21 mouse cellular contexts compared by ENCODE assay signal in genomic region chr2:154190546-154191258, GRCm38 (mm10). TPM values are rescaled to one million over a fixed set of nuclear protein-coding genes. Genes with fewer than 3 reads are reported as not detected.
DNase-seq lines count a peak whose midpoint lies in the region; ATAC-seq and TF ChIP-seq lines count a peak whose summit lies in the region.
"Had no signal": no experiment of that assay in that cellular context is flagged by ENCODE, and none has a peak within 500 bp of the region (broad histone marks: within the 10 kb centered on the region; RNA-seq: fewer than 3 reads in every experiment).

Gene Bpifb1 (plus strand): TSS chr2:154190818.

- no peaks in the 10 kb centered on the region for H3K27me3 ChIP-seq in heart, embryonic 11.5 days (ENCODE audit: control insufficient read depth, insufficient read depth, low read length)
- H3K27me3 ChIP-seq in kidney, postnatal 0 days (ENCODE audit: insufficient read depth, low read length) = no peaks in the 10 kb centered on the region
- H3K27me3 ChIP-seq in lung, postnatal 0 days (replicated peaks; ENCODE audit: insufficient read depth, low read length) = no peaks in the 10 kb centered on the region
- no peaks in the 10 kb centered on the region for H3K27me3 ChIP-seq in stomach, embryonic 16.5 days (ENCODE audit: control insufficient read depth, insufficient read depth, low read length)
- H3K27me3 ChIP-seq: forebrain, embryonic 13.5 days; midbrain, embryonic 12.5 days had no signal

- no peak for TF ChIP-seq EP300 in lung, postnatal 0 days (IDR thresholded peaks at IDR 0.05)

- WGBS in heart, embryonic 11.5 days (ENCODE audit: insufficient replicate concordance) = 84% methylated on average over 11 of the region's 11 CpGs
- WGBS in kidney, postnatal 0 days = 82% methylated on average over 11 of the region's 11 CpGs
- 76% methylated on average over 11 of the region's 11 CpGs for WGBS in lung, postnatal 0 days
- 66% methylated on average over 11 of the region's 11 CpGs for WGBS in stomach, embryonic 16.5 days

- H3K4me3 ChIP-seq in heart, embryonic 11.5 days (ENCODE audit: low read depth, low read length) = no peak within 1 kb of the TSS
- no peak within 1 kb of the TSS for H3K4me3 ChIP-seq in kidney, postnatal 0 days (replicated peaks; ENCODE audit: low read depth, low read length)
- H3K4me3 ChIP-seq in lung, postnatal 0 days (ENCODE audit: low read depth, low read length) = no peak within 1 kb of the TSS
- H3K4me3 ChIP-seq in stomach, embryonic 16.5 days (replicated peaks; ENCODE audit: low read length) = peak within 1 kb of the TSS; percentile 28
- H3K4me3 ChIP-seq: forebrain, embryonic 13.5 days; heart, embryonic 10.5 days; midbrain, embryonic 12.5 days; myocyte had no signal

- no peak within 1 kb of the TSS for H3K27ac ChIP-seq in heart, embryonic 11.5 days (ENCODE audit: low read depth, low read length)
- H3K27ac ChIP-seq in kidney, postnatal 0 days = no peak within 1 kb of the TSS
- no peak within 1 kb of the TSS for H3K27ac ChIP-seq in lung, postnatal 0 days (ENCODE audit: low read length)
- peak within 1 kb of the TSS; percentile 74 for H3K27ac ChIP-seq in stomach, embryonic 16.5 days (ENCODE audit: low read length)
- H3K27ac ChIP-seq: forebrain, embryonic 13.5 days; hindbrain, embryonic 14.5 days; midbrain, embryonic 12.5 days had no signal

- H3K4me1 ChIP-seq in heart, embryonic 11.5 days (ENCODE audit: control insufficient read depth, insufficient read depth, low read length) = peaks cover 11% of the 10 kb centered on the region; the same call in 1 of the 2 replicates
- H3K4me1 ChIP-seq in kidney, postnatal 0 days (replicated peaks; ENCODE audit: insufficient read depth, low read length) = no peaks in the 10 kb centered on the region
- no peaks in the 10 kb centered on the region for H3K4me1 ChIP-seq in lung, postnatal 0 days (ENCODE audit: insufficient read depth, low read depth, low read length)
- no peaks in the 10 kb centered on the region for H3K4me1 ChIP-seq in stomach, embryonic 16.5 days (ENCODE audit: control insufficient read depth, insufficient read depth, low read length)
- H3K4me1 ChIP-seq: forebrain, embryonic 13.5 days; midbrain, embryonic 12.5 days had no signal

- no peak within 1 kb of the TSS for H3K4me2 ChIP-seq in heart, embryonic 11.5 days
- H3K4me2 ChIP-seq in kidney, postnatal 0 days (ENCODE audit: low read length) = no peak within 1 kb of the TSS
- H3K4me2 ChIP-seq in lung, postnatal 0 days (replicated peaks; ENCODE audit: low read depth, low read length) = no peak within 1 kb of the TSS
- H3K4me2 ChIP-seq in stomach, embryonic 16.5 days (ENCODE audit: low read depth, low read length) = peak within 1 kb of the TSS; percentile 22; the same call in 1 of the 2 replicates
- H3K4me2 ChIP-seq: forebrain, embryonic 13.5 days; hindbrain, embryonic 14.5 days; midbrain, embryonic 12.5 days had no signal

- H3K9ac ChIP-seq in heart, embryonic 11.5 days (ENCODE audit: low read depth, low read length) = no peak within 1 kb of the TSS
- no peak within 1 kb of the TSS for H3K9ac ChIP-seq in kidney, postnatal 0 days (ENCODE audit: low read depth, low read length)
- no peak within 1 kb of the TSS for H3K9ac ChIP-seq in lung, postnatal 0 days (replicated peaks; ENCODE audit: low read depth)
- H3K9ac ChIP-seq in stomach, embryonic 16.5 days (ENCODE audit: low read length) = 0 out of 2 replicates have a peak within 1 kb of the TSS, but pooled peaks have one; percentile 16
- H3K9ac ChIP-seq: forebrain, embryonic 13.5 days; hindbrain, embryonic 14.5 days; midbrain, embryonic 12.5 days had no signal

- peak; percentile 49 for TF ChIP-seq CTCF in kidney, postnatal 0 days (IDR thresholded peaks at IDR 0.05; ENCODE audit: low read depth)
- peak; percentile 45 for TF ChIP-seq CTCF in lung, postnatal 0 days (IDR thresholded peaks at IDR 0.05)

- no peaks in the 10 kb centered on the region for H3K36me3 ChIP-seq in heart, embryonic 11.5 days (ENCODE audit: control insufficient read depth, insufficient read depth, low read length)
- no peaks in the 10 kb centered on the region for H3K36me3 ChIP-seq in kidney, postnatal 0 days (ENCODE audit: insufficient read depth, low read length)
- H3K36me3 ChIP-seq in lung, postnatal 0 days (ENCODE audit: insufficient read depth, low read length) = no peaks in the 10 kb centered on the region
- H3K36me3 ChIP-seq in stomach, embryonic 16.5 days (ENCODE audit: control insufficient read depth, insufficient read depth, low read length) = no peaks in the 10 kb centered on the region
- H3K36me3 ChIP-seq: heart, embryonic 10.5 days; midbrain, embryonic 12.5 days had no signal

- ATAC-seq in heart, embryonic 11.5 days (replicated peaks; ENCODE audit: insufficient number of reproducible peaks, low FRiP score, low TSS enrichment) = no peak
- no peak for ATAC-seq in kidney, postnatal 0 days (replicated peaks; ENCODE audit: low FRiP score, low read depth)
- no peak for ATAC-seq in lung, postnatal 0 days
- ATAC-seq in stomach, embryonic 16.5 days (ENCODE audit: insufficient read depth, low FRiP score) = peak; percentile 74
- ATAC-seq: forebrain, embryonic 13.5 days had no signal

- peak; percentile 82 for DNase-seq in heart, adult 11 months
- no peak for DNase-seq in kidney, postnatal 0 days (ENCODE audit: low spot score)
- no peak for DNase-seq in kidney, adult 11 months
- no peak for DNase-seq in lung, postnatal 0 days (ENCODE audit: low spot score)
- no peak for DNase-seq in lung, postnatal 14 days
- DNase-seq in spleen, postnatal 10 days (ENCODE audit: low spot score in 2 of 2) = no peak
- DNase-seq: adrenal gland, adult 2 months; B cell, adult 2 months; cerebellum, adult 2 months; kidney, adult 9 months; liver; lung, postnatal 36 days; retina, postnatal 1 day; thymus, adult 18-20 months had no signal

- no peaks in the 10 kb centered on the region for H3K9me3 ChIP-seq in heart, embryonic 11.5 days (replicated peaks; ENCODE audit: control insufficient read depth, low read length)
- H3K9me3 ChIP-seq in kidney, postnatal 0 days (replicated peaks; ENCODE audit: low read length) = no peaks in the 10 kb centered on the region
- no peaks in the 10 kb centered on the region for H3K9me3 ChIP-seq in lung, postnatal 0 days (ENCODE audit: low read length)
- no peaks in the 10 kb centered on the region for H3K9me3 ChIP-seq in stomach, embryonic 16.5 days (replicated peaks; ENCODE audit: control insufficient read depth, low read length)
- H3K9me3 ChIP-seq: forebrain, embryonic 13.5 days; heart, embryonic 10.5 days; midbrain, embryonic 12.5 days had no signal

RNA-seq across cellular contexts. Expression of gene Bpifb1, which starts in this region (rescaled TPM):
- 0.13 and 0.27 TPM in 2 replicates for polyA plus RNA-seq in heart, embryonic 11.5 days (2014; fragmentation: Nextera tagmentation; extraction: Ambion mirVana)
- 0.14 TPM in 1 of 2 replicates, not detected in the other for polyA plus RNA-seq in kidney, postnatal 0 days (2015; fragmentation: Nextera tagmentation; extraction: Ambion mirVana)
- 7.3 and 7.4 TPM in 2 replicates for polyA plus RNA-seq in lung, postnatal 0 days (2015; fragmentation: Nextera tagmentation; extraction: Ambion mirVana)
- polyA plus RNA-seq in stomach, embryonic 16.5 days (2015; fragmentation: Nextera tagmentation; extraction: Ambion mirVana) = 711 and 1,131 TPM in 2 replicates
- polyA plus RNA-seq: cerebellum, adult 2 months; forebrain, embryonic 13.5 days; midbrain, embryonic 12.5 days; myocyte had no signal

Comparison
In these comparisons a context has a peak if more than half of its experiments do, and no peak if none do; other contexts are left out.
1. RNA of gene Bpifb1 (polyA plus RNA-seq): 711 to 1,131 TPM in stomach, embryonic 16.5 days; 7.3 to 7.4 TPM in lung, postnatal 0 days, 0.14 TPM in kidney, postnatal 0 days and 0.13 to 0.27 TPM in heart, embryonic 11.5 days; every median in the first group is over 10 times any median in the second.